Mouse (Mus musculus): Measurements from ENCODE around the gene Gm3642. TPM values are rescaled to one million over a fixed set of nuclear protein-coding genes. Genes with fewer than 3 reads are reported as not detected.
"Not testable (repeated sequence)": the region's sequence is repeated elsewhere in the genome, so short reads cannot be mapped to it uniquely, and the experiment has no call there.

Gm3642 gene
- polyA plus RNA-seq (2015; fragmentation: Nextera tagmentation; extraction: Ambion mirVana) = not detected in 2 replicates

GRCm38 (mm10) chr14:6840211-6840610 lies at the start of gene Gm3642:
Gm3642 (minus strand) TSS chr14:6840311.
- not testable (repeated sequence) for ATAC-seq (ENCODE audit: low FRiP score, low read depth); H3K9me3 ChIP-seq; H3K4me3 ChIP-seq; H3K9ac ChIP-seq; H3K4me2 ChIP-seq; H3K27me3 ChIP-seq; H3K36me3 ChIP-seq; H3K27ac ChIP-seq (replicated peaks); H3K4me1 ChIP-seq (replicated peaks)
- no CpG with 5 or more reads among the region's 3 CpGs for WGBS

- H3K36me3 ChIP-seq; H3K4me1 ChIP-seq (replicated peaks); ATAC-seq (ENCODE audit: low FRiP score, low read depth); H3K27me3 ChIP-seq; H3K9me3 ChIP-seq: not testable (repeated sequence)
- Histone ChIP-seq H3K9ac (peak within 1 kb of the TSS; percentile 51), H3K27ac (replicated peaks) (peak within 1 kb of the TSS; percentile 48; the same call in 1 of the 2 replicates), H3K4me2 (peak within 1 kb of the TSS; percentile 59), H3K4me3 (peak within 1 kb of the TSS; percentile 46)
- under 1% methylated on average over 24 of the region's 43 CpGs for WGBS
Observed at GRCm38 (mm10) chr14:6889521-6890012, 49.5 kb upstream of the Gm3642 start, which contains the start of gene Gm3667. Gm3667 (minus strand) TSS chr14:6889962.

- Histone ChIP-seq H3K4me2 (peak overlapping the region; percentile 59), H3K4me3 (peak overlapping the region; percentile 46)
- not testable (repeated sequence) for H3K36me3 ChIP-seq; H3K4me1 ChIP-seq (replicated peaks); ATAC-seq (ENCODE audit: low FRiP score, low read depth); H3K27ac ChIP-seq (replicated peaks); H3K27me3 ChIP-seq; H3K9me3 ChIP-seq; H3K9ac ChIP-seq
- 19% methylated on average over 4 of the region's 5 CpGs for WGBS
Observed at GRCm38 (mm10) chr14:6888811-6889210, 48.7 kb upstream of the Gm3642 start.

GRCm38 (mm10) chr14:6823297-6823696 lies 16.8 kb downstream of the Gm3642 start:
- H3K4me2 ChIP-seq; H3K27me3 ChIP-seq; H3K4me1 ChIP-seq (replicated peaks); H3K4me3 ChIP-seq; ATAC-seq (ENCODE audit: low FRiP score, low read depth); H3K36me3 ChIP-seq; H3K27ac ChIP-seq (replicated peaks); H3K9ac ChIP-seq; H3K9me3 ChIP-seq: not testable (repeated sequence)
- WGBS = 93% methylated on average over 3 of the region's 3 CpGs

Other genes with a start within 250 kb of the Gm3642 start
- gene Gm3629, start 249.7 kb downstream of the Gm3642 start, polyA plus RNA-seq (2015; fragmentation: Nextera tagmentation; extraction: Ambion mirVana) = 0.74 and 0.77 TPM in 2 replicates
- gene Gm3460, start 217.9 kb downstream of the Gm3642 start, polyA plus RNA-seq (2015; fragmentation: Nextera tagmentation; extraction: Ambion mirVana) = 0.55 TPM in 1 of 2 replicates, not detected in the other
- gene Gm10251, start 156.1 kb downstream of the Gm3642 start, polyA plus RNA-seq (2015; fragmentation: Nextera tagmentation; extraction: Ambion mirVana) = not detected in 2 replicates
- 0.09 TPM in 1 of 2 replicates, not detected in the other for gene Gm8050, start 120.1 kb downstream of the Gm3642 start, polyA plus RNA-seq (2015; fragmentation: Nextera tagmentation; extraction: Ambion mirVana)
- 14.7 and 17.5 TPM in 2 replicates for gene Gm3636, start 98.0 kb downstream of the Gm3642 start, polyA plus RNA-seq (2015; fragmentation: Nextera tagmentation; extraction: Ambion mirVana)
- gene Gm8362, start 65.9 kb downstream of the Gm3642 start, polyA plus RNA-seq (2015; fragmentation: Nextera tagmentation; extraction: Ambion mirVana) = not detected in 2 replicates
- gene Gm3667, start 49.7 kb upstream of the Gm3642 start, polyA plus RNA-seq (2015; fragmentation: Nextera tagmentation; extraction: Ambion mirVana) = 10.2 and 12.4 TPM in 2 replicates
- gene Gm6356, start 133.5 kb upstream of the Gm3642 start, polyA plus RNA-seq (2015; fragmentation: Nextera tagmentation; extraction: Ambion mirVana) = not detected in 2 replicates
- 4.0 and 4.1 TPM in 2 replicates for gene Gm10406, start 187.1 kb upstream of the Gm3642 start, polyA plus RNA-seq (2015; fragmentation: Nextera tagmentation; extraction: Ambion mirVana)
- gene Gm3685, start 204.7 kb upstream of the Gm3642 start, polyA plus RNA-seq (2015; fragmentation: Nextera tagmentation; extraction: Ambion mirVana) = not detected in 2 replicates

Measured in hindbrain, embryonic 15.5 days (tissue).